Mouse (Mus musculus) spleen, postnatal 4 days (tissue): ENCODE results near the gene Zbtb16.

Experiments used
- DNase-seq, 2 experiments: peaks; one replicate each; pipeline ENCODE4 v3.0.0; 2022; ENCODE audit warnings: low spot score in 2 of 2

The Zbtb16 gene

DNA sequence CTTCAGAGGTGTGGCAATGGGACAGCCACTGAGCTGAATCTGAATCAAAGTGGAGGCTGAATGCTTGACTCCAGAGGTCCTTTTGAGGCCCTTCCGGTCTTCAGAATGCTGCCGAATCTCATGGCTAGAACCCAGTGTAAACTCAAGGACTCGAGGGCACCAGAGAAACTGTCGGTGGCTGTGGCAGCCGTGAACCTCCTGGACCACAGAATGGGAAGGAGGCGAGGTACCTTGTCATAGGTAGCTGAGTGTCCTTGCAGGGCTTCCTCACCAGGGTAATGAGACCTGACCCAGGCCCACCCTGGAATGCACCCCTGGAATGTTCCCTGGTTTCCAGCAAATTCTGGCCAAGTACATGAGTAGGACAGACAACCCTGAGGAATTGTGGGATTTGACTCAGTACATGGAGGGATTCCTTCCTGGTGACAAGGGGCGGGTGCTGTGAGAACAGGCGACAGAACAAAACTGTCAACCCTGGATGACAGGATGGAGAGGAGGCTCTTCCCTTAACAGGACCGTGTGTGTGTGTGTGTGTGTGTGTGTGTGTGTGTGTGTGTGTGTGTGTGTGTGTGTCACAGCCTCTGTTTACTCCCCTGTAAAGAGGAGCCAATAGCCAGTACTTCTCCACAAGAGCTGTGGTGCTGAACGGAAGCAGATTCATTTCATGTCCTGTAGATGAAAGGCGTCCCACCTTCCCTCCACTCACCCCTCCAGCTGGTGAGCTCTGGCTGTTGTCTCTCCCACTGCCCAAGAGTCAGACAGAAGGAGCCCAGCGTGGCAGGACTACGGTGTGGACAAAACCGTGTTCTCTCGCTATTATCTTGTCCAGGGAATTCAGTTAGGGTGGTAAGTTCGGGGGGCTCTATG, 189.0 kb downstream of the Zbtb16 start:
- peak in 1 of 2 experiments; percentile 55 for DNase-seq

DNA sequence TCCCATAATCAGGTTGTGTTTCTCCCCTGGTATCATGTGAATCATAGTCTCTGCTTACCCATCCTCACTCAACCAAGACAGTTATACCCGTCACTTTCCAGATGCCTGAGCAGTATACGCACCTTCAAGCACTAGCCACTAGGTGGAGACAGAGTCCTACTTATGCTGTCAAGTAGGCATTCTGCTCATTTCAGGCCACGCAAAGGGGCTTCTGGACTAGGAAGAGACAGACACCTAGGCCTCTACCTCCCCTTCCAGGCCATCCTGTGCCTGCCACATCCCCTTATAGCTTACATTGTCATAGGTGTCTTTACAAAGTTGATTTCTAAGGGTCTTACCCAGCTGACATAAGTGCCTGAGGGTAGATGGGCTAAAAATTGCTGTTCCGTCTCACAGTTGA, 189.8 kb downstream of the Zbtb16 start:
- peak; percentile 45 to 73 for DNase-seq

DNA sequence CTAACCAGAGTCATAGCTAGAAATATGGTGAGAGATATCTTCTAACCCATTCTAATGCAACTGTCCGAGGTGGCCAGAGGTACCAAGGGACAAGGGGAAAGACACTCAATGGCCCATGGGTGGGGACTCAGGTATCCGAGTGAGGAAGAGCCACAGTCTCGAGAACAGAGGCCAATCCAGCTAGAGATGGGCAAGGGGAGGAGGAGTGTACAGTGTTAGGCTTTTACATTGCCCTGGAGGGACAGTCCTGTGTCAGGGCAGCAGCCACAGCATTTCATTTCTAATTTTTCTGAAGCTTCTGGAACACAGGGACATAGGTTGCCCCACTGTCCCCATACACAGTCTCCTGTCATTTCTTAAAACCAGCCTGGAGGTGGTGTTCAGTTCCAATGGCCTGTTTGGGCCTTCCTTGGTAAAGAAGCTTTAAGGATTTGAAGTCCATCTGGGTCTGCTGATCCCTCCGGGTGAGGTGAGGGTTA, 190.3 kb downstream of the Zbtb16 start:
- DNase-seq: peak in 1 of 2 experiments; percentile 47

DNA sequence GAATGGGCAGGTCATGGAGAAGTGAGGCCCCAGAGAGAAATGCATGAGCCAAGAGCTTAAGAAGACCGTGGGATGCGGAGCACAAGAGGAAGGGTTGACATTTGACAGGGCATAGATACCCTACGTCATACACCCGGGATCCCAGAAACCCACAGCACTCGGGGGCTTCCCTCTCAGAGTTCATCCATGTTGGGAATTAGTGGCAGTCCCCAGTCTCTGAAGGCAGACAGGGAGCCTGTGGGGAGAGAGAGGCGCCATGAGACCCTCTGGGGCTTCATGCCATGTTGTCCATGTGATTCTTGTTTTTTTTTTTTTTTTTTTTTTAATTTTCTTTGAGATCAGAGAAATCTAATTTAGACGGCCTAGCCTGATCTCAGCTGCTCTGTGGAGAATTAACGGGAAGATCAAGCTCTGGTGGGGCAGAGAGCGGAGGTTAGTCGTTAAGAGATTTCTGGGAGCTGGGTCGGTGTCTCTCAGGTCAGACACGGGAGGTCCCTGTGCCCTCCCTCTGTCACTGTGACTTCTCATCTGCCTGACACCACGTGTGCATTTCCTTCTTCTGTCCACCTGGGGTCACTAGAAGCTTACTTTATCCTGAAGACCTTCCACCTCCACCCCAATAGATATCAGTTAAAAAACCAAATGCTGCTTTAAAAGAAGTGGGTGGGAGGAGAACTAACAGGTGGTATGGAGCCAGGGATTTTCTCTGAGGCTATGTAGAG, 190.9 kb downstream of the Zbtb16 start:
- peak in 1 of 2 experiments; percentile 57 for DNase-seq

DNA sequence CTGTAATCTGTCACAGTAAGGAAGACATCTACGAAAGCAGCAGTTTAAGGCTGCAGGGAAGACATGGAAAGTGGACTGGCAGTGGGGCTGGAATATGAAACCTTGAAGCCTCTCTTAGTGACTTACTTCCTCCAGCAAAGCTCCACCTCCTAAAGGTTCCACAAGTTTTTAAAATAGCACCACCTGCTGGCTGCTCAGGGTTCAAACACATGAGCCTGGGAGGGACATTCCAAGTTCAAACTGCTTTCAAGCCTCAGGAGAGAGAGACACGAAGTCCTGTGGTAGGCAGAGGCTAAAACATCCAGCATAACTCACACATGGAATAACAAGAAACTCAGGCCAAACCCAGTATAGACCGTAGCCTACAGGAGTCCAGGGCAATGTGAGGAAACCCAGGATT, 191.6 kb downstream of the Zbtb16 start:
- DNase-seq: peak in 1 of 2 experiments; percentile 39

DNA sequence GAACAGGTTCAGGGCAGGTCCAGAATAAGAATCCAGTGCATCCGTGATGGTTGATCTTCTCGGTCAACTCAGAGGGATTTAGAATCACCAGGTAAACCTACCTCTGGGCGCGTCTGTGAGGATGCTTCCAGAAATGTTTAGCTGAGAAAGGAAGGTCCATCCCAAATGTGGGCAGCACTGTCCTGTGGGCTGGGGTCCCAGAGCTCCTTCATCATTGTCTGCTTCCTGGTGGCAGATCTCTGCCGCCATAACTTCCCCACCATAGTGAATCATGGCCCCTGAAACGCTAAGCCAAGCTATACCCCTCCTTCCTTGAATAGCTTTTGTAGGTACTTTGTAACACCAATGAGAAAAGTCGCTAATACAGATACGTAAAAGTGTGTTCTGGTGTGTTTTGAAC, 194.4 kb downstream of the Zbtb16 start:
- peak in 1 of 2 experiments; percentile 27 for DNase-seq

DNA sequence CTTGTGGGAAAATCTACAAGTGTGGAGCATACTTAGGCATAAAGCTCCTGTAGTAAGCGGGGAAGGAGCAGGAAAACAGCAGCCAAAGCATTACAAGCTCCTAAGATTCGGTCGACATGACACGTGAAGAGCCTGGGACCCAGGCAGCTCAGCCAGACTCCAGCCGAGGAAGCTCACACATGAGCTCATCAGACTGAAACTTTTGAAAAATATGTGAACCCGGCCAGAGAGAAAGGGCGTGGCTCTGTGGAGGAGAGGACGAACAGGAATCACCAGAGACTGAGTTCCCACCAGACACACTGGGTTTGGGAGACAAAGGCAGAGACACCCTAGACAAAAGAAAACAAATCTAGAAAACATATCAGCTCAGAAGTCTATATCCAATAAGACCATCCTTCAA, 195.1 kb downstream of the Zbtb16 start:
- DNase-seq: peak; percentile 3 to 19

DNA sequence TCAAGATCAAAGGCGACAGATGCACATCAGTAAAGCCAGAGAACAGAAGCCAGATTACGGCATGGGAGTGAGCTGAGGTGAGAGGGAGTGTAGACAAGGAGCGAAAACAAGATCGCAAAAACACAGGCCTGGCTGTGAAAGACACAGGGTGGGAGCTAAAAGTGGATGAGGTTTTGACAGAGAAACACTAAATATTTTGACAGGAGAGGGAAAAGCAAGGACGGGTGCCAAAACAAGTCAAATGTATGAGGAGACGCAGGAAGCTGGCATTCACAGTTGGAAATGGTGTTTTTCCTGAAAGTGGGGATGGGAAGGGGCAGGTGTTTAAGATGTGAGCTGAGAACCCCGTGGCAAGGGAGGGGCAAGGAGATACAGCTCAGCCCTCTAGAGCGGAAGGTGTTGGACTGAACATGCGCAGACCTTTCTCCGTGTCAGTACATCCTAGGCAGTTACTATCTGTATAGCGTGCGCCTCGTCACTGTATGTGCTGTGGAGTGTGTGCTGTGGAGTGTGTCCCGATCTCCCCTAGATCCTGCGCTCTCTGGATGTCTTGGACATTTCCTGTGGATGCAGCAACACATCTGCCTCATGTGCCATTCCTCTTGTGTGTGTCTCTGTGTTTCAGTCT, 197.7 kb downstream of the Zbtb16 start:
- peak; percentile 6 to 40 for DNase-seq

DNA sequence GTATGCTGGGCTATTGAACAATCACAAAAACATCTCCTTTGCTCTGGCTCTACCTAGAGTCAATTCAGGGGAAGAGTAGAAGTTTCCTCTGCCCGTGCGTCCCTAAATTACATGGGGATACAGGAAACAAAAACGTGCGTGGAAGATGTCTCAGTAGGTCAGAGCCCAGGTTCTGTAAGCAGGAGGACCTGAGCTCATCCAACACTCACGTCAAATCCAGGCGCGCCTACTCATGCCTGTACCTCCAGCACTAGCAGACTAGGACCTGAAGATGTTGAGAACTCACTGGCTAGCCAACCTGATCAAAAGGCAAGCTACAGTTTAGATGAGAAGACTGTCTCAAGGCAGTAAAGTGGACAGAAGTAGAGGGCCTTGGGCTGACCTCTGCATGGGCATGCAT, 198.9 kb downstream of the Zbtb16 start:
- DNase-seq: peak in 1 of 2 experiments; percentile 44

DNA sequence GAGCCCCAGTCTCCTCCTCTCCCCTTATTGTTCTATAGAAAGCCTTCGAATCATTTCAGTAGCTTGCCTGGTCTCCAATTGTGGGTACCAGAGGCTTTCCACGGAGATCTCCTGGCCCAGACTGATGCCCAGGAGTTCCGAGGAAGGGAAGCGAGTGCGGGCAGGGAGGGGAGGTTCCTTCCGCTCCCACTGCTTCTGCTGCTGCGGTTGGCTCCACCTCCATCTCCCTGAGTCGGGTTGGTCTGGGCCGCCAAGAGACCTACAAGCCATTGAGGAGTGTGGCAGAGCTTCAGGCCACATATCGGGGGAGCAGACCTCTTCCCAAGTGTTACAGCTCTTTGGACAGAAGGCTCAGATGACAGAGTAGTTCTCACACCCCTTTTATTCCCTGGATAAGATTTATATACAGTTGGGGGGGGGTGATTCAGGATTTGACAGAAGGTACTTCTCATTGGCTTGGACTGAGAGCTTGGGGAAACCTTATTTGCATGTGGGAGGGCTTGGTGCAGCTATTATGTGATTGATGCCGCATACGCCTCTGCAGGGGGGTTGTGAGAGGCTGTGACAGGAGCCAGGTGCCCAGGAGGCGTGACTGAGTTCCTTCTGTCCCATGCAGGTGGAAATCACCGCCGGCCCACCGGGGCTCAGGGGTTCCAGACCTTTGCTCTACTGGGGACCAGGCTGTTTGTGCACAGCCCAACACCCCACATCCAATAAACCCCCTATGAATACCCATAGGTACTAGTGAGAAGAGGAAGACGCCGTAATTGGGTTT, 200.3 kb downstream of the Zbtb16 start:
- DNase-seq: peak; percentile 9 to 44

DNA sequence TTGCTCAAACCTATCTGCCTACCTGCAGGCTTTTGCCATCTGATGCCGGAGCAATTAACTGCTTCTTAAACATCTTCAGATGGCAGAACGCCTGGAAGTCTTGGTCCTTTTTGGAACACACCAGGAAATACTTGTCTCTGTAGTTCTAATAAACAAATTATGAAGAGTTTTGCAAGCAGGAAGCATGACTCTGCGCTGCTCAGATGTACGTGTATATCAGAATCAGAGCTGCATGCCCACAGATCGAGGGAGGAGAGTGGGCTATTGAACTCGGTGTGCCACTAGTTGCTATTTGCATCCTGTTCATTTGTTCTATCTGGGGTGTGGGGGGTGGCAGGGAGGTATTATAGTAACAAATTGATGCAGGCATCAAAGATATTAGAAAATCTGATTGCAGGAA, 202.9 kb downstream of the Zbtb16 start:
- peak; percentile 1 to 21 for DNase-seq

DNA sequence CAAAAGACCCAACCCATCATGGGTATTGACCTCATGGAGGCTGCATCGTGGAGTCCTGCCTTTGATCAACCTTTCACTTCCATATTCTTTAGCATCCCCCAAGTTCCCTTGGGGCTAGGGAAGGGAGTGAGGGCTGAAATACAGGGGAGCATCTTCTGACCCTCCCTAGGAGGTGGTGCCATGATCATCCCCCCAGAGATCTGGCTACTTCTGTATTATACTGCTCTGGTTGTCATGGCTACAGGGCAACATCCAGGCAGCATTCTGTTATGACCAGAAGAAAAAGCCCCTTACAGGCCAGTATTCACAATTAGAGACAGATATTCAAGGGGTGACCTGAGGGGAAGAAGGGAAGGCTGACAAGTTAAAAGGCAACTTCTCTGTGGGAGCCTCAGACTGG, 216.8 kb downstream of the Zbtb16 start:
- peak in 1 of 2 experiments; percentile 33 for DNase-seq

DNA sequence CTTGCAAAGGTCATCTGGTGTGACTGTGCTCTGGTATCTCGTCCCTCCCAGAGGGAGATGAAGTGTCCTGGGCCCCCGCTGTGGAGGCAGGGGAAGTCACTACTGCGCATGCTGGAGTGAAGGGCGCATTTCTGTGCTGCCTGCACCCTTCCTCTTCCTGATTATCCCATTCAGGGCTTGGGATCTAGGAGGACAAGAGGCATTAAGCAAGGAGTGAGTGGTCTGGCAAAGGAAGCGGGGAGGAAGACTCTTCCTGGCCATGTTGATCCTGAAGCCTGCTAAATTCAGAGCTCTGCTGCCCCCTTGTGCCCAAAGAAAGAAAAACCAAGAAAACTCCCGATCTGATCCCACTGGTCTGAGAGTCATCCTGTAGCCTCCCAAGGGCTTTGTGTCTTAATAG, 217.4 kb downstream of the Zbtb16 start:
- peak; percentile 27 to 74 for DNase-seq

DNA sequence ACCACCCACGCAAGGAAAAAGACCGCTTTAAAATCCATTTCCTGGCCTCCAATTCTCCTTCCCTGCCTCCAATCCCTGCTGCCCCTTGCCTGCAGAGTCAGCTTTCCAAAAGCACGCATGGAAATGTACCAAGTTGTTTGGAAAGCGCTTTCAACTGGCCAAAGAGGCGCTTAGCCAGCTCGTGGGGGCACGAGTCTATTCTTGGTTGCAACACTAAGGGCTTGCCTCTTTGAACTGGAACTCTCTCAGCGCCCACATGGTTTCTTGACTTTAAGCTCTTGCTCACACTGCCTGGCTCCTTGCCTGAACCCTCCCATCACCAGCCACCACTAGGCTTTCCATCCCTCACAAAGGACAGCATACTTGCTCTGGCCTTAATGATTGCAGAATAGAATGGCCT, 217.9 kb downstream of the Zbtb16 start:
- peak in 1 of 2 experiments; percentile 52 for DNase-seq

DNA sequence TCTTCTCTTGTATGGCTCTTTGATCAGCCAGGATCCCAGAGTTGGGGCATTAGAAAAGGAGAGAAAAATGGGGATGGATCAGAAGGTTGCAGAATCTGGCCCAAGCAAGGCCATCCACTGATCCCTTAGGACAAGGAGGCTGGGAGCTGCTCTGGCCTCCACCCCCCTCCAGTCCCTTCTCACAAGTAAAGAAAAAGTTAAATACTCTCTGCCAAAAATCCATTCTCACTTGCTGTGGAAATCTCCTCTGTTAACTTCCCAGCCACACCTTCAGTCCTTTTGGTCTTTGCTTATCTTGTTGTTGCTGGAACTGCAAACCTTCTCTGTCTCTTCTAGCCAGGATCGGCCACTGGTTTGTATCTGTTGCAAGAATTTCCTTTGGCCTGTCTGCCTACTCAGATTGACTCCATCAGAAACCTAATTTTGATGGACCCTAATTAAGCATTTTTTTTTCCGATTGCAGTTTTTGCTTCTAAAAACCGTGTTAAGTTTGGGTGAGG, 218.5 kb downstream of the Zbtb16 start:
- DNase-seq: peak in 1 of 2 experiments; percentile 38

DNA sequence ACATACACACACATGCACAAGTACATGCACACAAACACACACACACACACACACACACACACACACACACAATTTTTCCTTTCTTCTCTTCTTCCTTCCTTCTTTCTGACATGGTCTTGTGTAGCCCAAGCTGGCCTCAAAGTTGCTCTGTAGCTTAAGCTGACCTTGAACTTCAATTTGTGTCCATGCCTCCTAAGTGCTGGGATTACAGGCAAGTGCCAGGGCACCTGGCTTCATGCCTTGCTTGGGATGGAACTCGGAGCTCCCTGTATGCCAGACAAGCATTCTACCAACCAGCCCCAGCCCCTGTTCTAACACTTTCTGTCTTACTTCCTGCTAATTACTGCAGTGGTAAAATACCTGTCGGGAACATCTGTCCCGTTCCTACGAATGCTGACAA, 222.8 kb downstream of the Zbtb16 start:
- DNase-seq: peak in 1 of 2 experiments; percentile 34

DNA sequence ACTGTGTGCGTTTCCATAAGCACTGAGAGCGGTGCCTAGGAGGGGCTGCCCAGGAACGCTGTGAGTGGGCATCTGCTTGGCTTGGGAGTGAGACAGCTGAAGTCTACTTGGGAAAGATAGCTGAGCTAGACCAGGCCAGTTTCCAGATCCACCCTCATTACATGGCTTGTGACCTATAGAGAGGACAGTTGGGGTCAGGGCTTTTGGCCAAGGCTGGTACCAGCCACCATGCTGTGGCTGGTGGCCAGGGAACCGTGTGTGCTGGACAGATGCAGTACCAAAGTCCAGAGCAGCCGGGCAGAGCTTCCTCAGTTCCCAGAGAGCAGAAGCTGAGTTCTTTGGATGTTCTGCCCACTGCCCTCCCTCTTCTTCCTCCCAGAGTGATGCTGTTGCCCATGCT, 223.5 kb downstream of the Zbtb16 start:
- peak in 1 of 2 experiments; percentile 47 for DNase-seq

DNA sequence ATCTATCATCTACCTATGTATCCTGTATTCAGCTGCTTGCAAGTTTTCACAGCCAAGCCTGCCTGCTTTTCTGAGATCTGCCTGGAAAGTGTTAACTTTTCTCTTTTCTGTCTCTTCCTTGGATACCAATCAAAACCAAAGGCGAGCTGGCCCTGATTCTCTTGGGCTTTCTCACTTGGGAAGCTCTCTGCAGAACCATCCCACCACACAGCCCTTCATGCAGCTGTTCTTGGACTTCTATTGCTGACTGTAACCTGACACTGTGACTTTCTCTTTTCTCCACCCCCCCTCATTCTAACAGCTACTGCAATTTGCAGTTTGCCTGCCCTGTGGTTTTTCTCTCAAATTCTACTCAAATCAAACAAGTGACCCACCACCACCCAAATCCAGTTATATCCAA, 225.0 kb downstream of the Zbtb16 start:
- peak in 1 of 2 experiments; percentile 8 for DNase-seq

DNA sequence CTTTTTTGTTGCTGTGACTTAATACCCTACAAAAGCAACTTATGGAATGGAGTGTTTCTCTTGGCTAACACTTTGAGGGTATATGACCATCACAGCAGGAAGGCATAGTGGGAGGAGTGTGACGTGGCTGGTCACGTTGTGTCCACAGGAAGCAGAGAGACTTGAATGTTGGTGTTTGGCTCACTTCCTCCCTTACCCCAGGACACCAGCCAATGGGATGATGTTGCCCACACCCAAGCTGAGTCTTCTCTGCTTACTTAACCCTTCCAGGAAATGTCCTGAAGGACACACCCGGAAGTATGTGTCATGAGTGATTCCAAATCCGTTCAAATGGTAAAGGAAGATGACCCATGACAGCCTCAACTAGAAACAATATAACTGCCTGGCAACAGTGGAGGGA, 226.3 kb downstream of the Zbtb16 start:
- DNase-seq: peak in 1 of 2 experiments; percentile 41

DNA sequence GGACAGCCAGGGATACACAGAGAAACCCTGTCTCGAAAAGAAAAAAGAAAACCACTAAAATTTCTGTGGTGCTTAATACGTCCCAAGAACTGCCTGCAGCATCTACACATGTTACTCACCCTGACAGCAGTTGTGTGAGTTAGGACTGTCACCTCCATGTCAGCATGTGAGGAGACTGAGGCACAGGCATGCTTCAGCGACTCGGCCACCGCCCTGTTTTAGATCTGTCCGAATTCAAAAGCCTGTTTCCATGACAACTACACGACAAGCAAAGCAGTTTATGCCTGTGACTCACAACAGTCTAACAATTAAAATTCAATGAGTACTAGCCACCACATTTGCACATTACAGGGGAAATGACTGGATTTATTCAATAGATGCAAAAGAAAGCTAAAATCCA, 228.6 kb downstream of the Zbtb16 start:
- peak in 1 of 2 experiments; percentile 34 for DNase-seq

DNA sequence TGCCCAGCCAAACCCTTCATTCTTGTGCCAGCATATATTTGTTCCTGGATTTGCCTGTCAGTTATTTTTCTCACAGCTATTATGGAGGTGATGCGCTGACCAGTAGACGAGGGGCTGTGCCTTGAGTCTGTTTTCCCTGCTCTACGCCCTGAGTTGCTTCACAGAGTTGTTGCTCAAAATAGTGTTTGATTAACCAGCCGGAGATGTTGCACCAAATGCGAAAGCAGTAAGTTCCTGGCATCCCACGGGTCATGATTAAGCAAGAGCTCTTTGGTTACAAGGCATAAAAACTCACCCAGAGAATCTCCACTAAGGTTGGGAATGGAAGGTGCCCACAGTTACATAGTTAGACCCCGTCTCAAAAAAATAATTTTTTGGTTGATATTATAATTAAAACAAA, 229.9 kb downstream of the Zbtb16 start:
- peak in 1 of 2 experiments; percentile 41 for DNase-seq
